Mouse (Mus musculus): ENCODE data around the gene Map3k7cl. TPM values are rescaled to one million over a fixed set of nuclear protein-coding genes. Genes with fewer than 3 reads are reported as not detected.

Gene Map3k7cl
- polyA plus RNA-seq, 1 experiment from 2014 or later, result 0.13 TPM

- no peaks in the 10 kb centered on the region for H3K4me1 ChIP-seq (replicated peaks)
- H3K36me3 ChIP-seq, result no peaks in the 10 kb centered on the region
- H3K27me3 ChIP-seq (replicated peaks), result no peaks in the 10 kb centered on the region
- H3K9ac ChIP-seq, result no peak overlapping the region
- no peak overlapping the region for H3K4me3 ChIP-seq
- H3K9me3 ChIP-seq (replicated peaks), result no peaks in the 10 kb centered on the region
- no peak overlapping the region for H3K27ac ChIP-seq (ENCODE audit: poor library complexity, severe bottlenecking)
- 82% methylated on average over 8 of the region's 8 CpGs for WGBS
- H3K4me2 ChIP-seq, result no peak overlapping the region
- no peak for ATAC-seq (ENCODE audit: insufficient number of reproducible peaks, low FRiP score)
Measured at GRCm38 (mm10) chr16:87585548-87586262, 32.6 kb downstream of the Map3k7cl start.

GRCm38 (mm10) chr16:87587843-87588242 is 34.7 kb downstream of the Map3k7cl start:
- H3K4me1 ChIP-seq (replicated peaks), result no peaks in the 10 kb centered on the region
- WGBS, result 85% methylated on average over 8 of the region's 8 CpGs
- ATAC-seq (ENCODE audit: insufficient number of reproducible peaks, low FRiP score), result no peak

GRCm38 (mm10) chr16:87594145-87594544 is 41.0 kb downstream of the Map3k7cl start:
- H3K27ac ChIP-seq (ENCODE audit: poor library complexity, severe bottlenecking), result no peak overlapping the region
- H3K4me1 ChIP-seq (replicated peaks), result peaks cover 15% of the 10 kb centered on the region
- no peaks in the 10 kb centered on the region for H3K36me3 ChIP-seq
- H3K9ac ChIP-seq, result no peak overlapping the region
- no peak overlapping the region for H3K4me3 ChIP-seq
- ATAC-seq (ENCODE audit: insufficient number of reproducible peaks, low FRiP score), result no peak
- H3K9me3 ChIP-seq (replicated peaks), result peaks cover 8% of the 10 kb centered on the region
- H3K27me3 ChIP-seq (replicated peaks), result no peaks in the 10 kb centered on the region
- no peak overlapping the region for H3K4me2 ChIP-seq
- WGBS, result 64% methylated on average over 10 of the region's 10 CpGs

More at GRCm38 (mm10) chr16:87587843-87588242, 34.7 kb downstream of the Map3k7cl start:
- Histone ChIP-seq H3K27ac (ENCODE audit: poor library complexity, severe bottlenecking) (no peak overlapping the region), H3K9ac (no peak overlapping the region), H3K4me3 (no peak overlapping the region), H3K9me3 (replicated peaks) (no peaks in the 10 kb centered on the region; the same call in 1 of the 2 replicates), H3K27me3 (replicated peaks) (no peaks in the 10 kb centered on the region), H3K36me3 (no peaks in the 10 kb centered on the region), H3K4me2 (no peak overlapping the region)

GRCm38 (mm10) chr16:87595149-87595548 is 42.0 kb downstream of the Map3k7cl start:
- peaks cover 18% of the 10 kb centered on the region for H3K4me1 ChIP-seq (replicated peaks)
- H3K27ac ChIP-seq (ENCODE audit: poor library complexity, severe bottlenecking), result no peak overlapping the region
- 72% methylated on average over 11 of the region's 12 CpGs for WGBS
- no peak overlapping the region for H3K4me2 ChIP-seq
- no peak overlapping the region for H3K9ac ChIP-seq
- H3K9me3 ChIP-seq (replicated peaks), result peaks cover 8% of the 10 kb centered on the region
- no peak for ATAC-seq (ENCODE audit: insufficient number of reproducible peaks, low FRiP score)
- H3K27me3 ChIP-seq (replicated peaks), result no peaks in the 10 kb centered on the region
- no peaks in the 10 kb centered on the region for H3K36me3 ChIP-seq
- H3K4me3 ChIP-seq, result no peak overlapping the region

- Histone ChIP-seq H3K27ac (ENCODE audit: poor library complexity, severe bottlenecking) (no peak overlapping the region), H3K4me2 (peak overlapping the region; percentile 26; the same call in 1 of the 2 replicates), H3K36me3 (no peaks in the 10 kb centered on the region), H3K4me1 (replicated peaks) (peaks cover 19% of the 10 kb centered on the region), H3K4me3 (no peak overlapping the region), H3K27me3 (replicated peaks) (no peaks in the 10 kb centered on the region), H3K9ac (no peak overlapping the region), H3K9me3 (replicated peaks) (no peaks in the 10 kb centered on the region)
- WGBS, result 49% methylated on average over 17 of the region's 17 CpGs
- ATAC-seq (ENCODE audit: insufficient number of reproducible peaks, low FRiP score), result no peak
Measured at GRCm38 (mm10) chr16:87602717-87603526, 49.8 kb downstream of the Map3k7cl start.

DNA sequence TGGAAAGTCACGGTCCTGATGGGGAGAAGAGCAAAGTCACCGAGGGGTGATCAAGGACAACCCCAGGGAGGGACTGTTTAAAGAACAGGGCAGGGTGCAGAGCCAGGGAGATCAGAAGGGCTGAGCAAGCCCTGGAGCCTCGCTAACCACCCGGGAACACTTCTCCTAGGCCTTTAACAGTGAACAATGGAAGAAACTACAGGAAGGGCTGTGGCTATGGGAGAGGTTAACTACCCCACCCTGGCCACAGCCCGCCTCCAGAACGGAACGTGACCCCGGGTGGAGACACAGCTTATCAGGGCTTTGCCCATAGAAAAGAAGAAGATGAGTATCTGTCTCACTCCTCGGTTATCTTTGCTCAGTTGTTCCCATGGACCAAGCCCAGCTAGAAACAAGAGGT is 50.9 kb downstream of the Map3k7cl start:
- 68% methylated on average over 9 of the region's 9 CpGs for WGBS
- H3K4me1 ChIP-seq (replicated peaks), result peaks cover 10% of the 10 kb centered on the region; the same call in 1 of the 2 replicates
- H3K9ac ChIP-seq, result no peak overlapping the region
- ATAC-seq (ENCODE audit: insufficient number of reproducible peaks, low FRiP score), result no peak
- H3K4me2 ChIP-seq, result no peak overlapping the region
- H3K4me3 ChIP-seq, result no peak overlapping the region
- H3K9me3 ChIP-seq (replicated peaks), result no peaks in the 10 kb centered on the region
- H3K27me3 ChIP-seq (replicated peaks), result no peaks in the 10 kb centered on the region
- H3K36me3 ChIP-seq, result no peaks in the 10 kb centered on the region
- H3K27ac ChIP-seq (ENCODE audit: poor library complexity, severe bottlenecking), result no peak overlapping the region

DNA sequence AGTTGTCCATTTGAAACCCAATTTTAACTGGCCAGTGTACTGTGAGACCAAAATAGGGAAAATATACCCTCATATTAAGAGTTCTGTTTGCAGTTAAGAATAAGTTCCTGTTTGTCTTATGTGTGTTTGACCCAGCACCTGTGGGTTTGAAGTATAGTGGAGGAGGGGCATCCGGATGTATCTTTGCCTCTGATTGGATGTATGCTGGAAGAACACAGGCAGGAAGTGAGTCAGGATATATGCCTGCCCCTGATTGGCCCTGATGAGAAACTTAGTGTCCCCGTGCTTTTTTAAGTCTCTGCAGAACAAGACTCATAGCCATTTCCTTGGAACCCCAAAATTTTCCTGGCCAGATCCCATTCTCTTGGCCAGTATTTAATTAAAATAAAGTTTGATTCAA is 51.8 kb downstream of the Map3k7cl start:
- Histone ChIP-seq H3K27me3 (replicated peaks) (no peaks in the 10 kb centered on the region), H3K4me2 (no peak overlapping the region), H3K9ac (no peak overlapping the region), H3K27ac (ENCODE audit: poor library complexity, severe bottlenecking) (no peak overlapping the region), H3K36me3 (no peaks in the 10 kb centered on the region), H3K4me3 (no peak overlapping the region), H3K4me1 (replicated peaks) (peaks cover 7% of the 10 kb centered on the region; the same call in 1 of the 2 replicates), H3K9me3 (replicated peaks) (no peaks in the 10 kb centered on the region)
- WGBS, result 65% methylated on average over 2 of the region's 2 CpGs
- ATAC-seq (ENCODE audit: insufficient number of reproducible peaks, low FRiP score), result no peak

GRCm38 (mm10) chr16:87607383-87607782 is 54.3 kb downstream of the Map3k7cl start:
- no peaks in the 10 kb centered on the region for H3K36me3 ChIP-seq
- H3K9ac ChIP-seq, result no peak overlapping the region
- no peak overlapping the region for H3K4me2 ChIP-seq
- H3K4me1 ChIP-seq (replicated peaks), result peaks cover 16% of the 10 kb centered on the region; the same call in 1 of the 2 replicates
- WGBS, result 74% methylated on average over 1 of the region's 1 CpGs
- no peak overlapping the region for H3K27ac ChIP-seq (ENCODE audit: poor library complexity, severe bottlenecking)
- no peak for ATAC-seq (ENCODE audit: insufficient number of reproducible peaks, low FRiP score)
- H3K4me3 ChIP-seq, result no peak overlapping the region
- H3K27me3 ChIP-seq (replicated peaks), result no peaks in the 10 kb centered on the region
- H3K9me3 ChIP-seq (replicated peaks), result no peaks in the 10 kb centered on the region

- no peak overlapping the region for H3K9ac ChIP-seq
- H3K4me2 ChIP-seq, result no peak overlapping the region
- WGBS, result 78% methylated on average over 6 of the region's 6 CpGs
- no peaks in the 10 kb centered on the region for H3K36me3 ChIP-seq
- no peak for ATAC-seq (ENCODE audit: insufficient number of reproducible peaks, low FRiP score)
- H3K4me1 ChIP-seq (replicated peaks), result peaks cover 13% of the 10 kb centered on the region; the same call in 1 of the 2 replicates
- no peaks in the 10 kb centered on the region for H3K27me3 ChIP-seq (replicated peaks)
- no peak overlapping the region for H3K27ac ChIP-seq (ENCODE audit: poor library complexity, severe bottlenecking)
- H3K4me3 ChIP-seq, result no peak overlapping the region
- H3K9me3 ChIP-seq (replicated peaks), result no peaks in the 10 kb centered on the region
Measured at GRCm38 (mm10) chr16:87607959-87608358, 54.8 kb downstream of the Map3k7cl start.

GRCm38 (mm10) chr16:87610142-87610541 is 57.0 kb downstream of the Map3k7cl start:
- Histone ChIP-seq H3K9ac (no peak overlapping the region), H3K27me3 (replicated peaks) (no peaks in the 10 kb centered on the region), H3K36me3 (no peaks in the 10 kb centered on the region), H3K27ac (ENCODE audit: poor library complexity, severe bottlenecking) (no peak overlapping the region), H3K9me3 (replicated peaks) (no peaks in the 10 kb centered on the region), H3K4me1 (replicated peaks) (peaks cover 9% of the 10 kb centered on the region; the same call in 1 of the 2 replicates), H3K4me3 (no peak overlapping the region), H3K4me2 (no peak overlapping the region)
- ATAC-seq (ENCODE audit: insufficient number of reproducible peaks, low FRiP score), result no peak
- WGBS, result 78% methylated on average over 5 of the region's 5 CpGs

DNA sequence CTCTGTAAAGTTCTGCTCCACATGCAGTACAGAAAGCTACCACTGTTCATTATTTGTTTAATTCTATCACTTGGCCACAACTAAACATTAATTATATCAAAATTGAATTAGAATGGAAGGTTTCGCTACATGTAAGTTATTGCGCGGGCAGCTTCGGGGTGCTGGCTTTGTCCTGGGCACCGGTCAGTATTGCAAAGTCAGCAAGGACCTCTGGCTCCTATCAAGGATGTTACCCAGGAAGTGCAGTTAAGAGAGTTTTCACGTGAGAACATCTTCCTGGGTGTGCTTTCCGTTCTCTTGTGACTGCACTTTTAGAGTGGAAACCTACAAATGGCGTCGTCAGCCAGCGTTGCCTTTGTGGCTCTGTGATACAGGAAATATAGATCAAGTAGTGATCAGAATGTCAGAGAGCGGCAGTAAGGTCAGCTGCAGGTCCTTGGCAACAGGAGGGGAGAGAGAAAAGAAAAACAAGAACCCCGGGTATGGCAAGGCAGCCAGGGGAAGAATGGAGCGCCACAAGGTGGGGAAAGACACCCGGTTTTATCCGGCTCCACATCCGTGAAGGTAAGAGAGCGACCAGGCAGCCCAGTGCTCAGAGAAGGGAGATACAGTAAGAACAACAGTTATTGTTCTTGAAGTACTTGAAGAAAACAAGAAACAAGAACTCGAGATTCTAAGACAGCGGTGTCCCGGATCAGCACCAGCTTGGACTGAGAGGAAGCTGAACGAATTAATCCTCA is 57.6 kb downstream of the Map3k7cl start:
- ATAC-seq (ENCODE audit: insufficient number of reproducible peaks, low FRiP score), result no peak
- no peak overlapping the region for H3K27ac ChIP-seq (ENCODE audit: poor library complexity, severe bottlenecking)
- H3K4me1 ChIP-seq (replicated peaks), result peaks cover 9% of the 10 kb centered on the region; the same call in 1 of the 2 replicates
- 74% methylated on average over 21 of the region's 21 CpGs for WGBS
- no peak overlapping the region for H3K9ac ChIP-seq
- H3K4me2 ChIP-seq, result peak overlapping the region; percentile 56
- no peaks in the 10 kb centered on the region for H3K9me3 ChIP-seq (replicated peaks)
- no peak overlapping the region for H3K4me3 ChIP-seq
- no peaks in the 10 kb centered on the region for H3K36me3 ChIP-seq
- H3K27me3 ChIP-seq (replicated peaks), result no peaks in the 10 kb centered on the region

All from heart, embryonic 12.5 days (tissue).